Mouse (Mus musculus) stomach, embryonic 14.5 days (tissue): ENCODE results near the gene Cd9. TPM values are rescaled to one million over a fixed set of nuclear protein-coding genes. Genes with fewer than 3 reads are reported as not detected.

Experiments
- ATAC-seq: fragments of 200-750 bp; cut with Nextera tagmentation; 2 replicates; pipeline ENCODE4 v1.8.0; 2017; ENCODE audit warnings: low read depth, moderate TSS enrichment; ENCODE audit not compliant: insufficient number of reproducible peaks, insufficient read depth, low FRiP score
- H3K27ac ChIP-seq: fragments of 300-500 bp; sonication (generic); 2 replicates; pipeline ENCODE4 v1.5.1; 2014; ENCODE audit warnings: mild to moderate bottlenecking, low read length, moderate library complexity, mixed read lengths
- H3K27me3 ChIP-seq: fragments of 300-500 bp; sonication (generic); 2 replicates; pipeline ENCODE4 v1.6.1; 2014; ENCODE audit warnings: low read length, control low read depth, mixed read lengths; ENCODE audit not compliant: control insufficient read depth, insufficient read depth
- H3K36me3 ChIP-seq: fragments of 300-500 bp; sonication (generic); 2 replicates; pipeline ENCODE4 v1.6.1; 2014; ENCODE audit warnings: mild to moderate bottlenecking, control low read depth, low read length, moderate library complexity, mixed read lengths; ENCODE audit not compliant: control insufficient read depth, insufficient read depth
- H3K4me1 ChIP-seq: fragments of 300-500 bp; sonication (generic); 2 replicates; pipeline ENCODE4 v1.6.1; 2014; ENCODE audit warnings: low read length, control low read depth, mixed read lengths; ENCODE audit not compliant: control insufficient read depth, insufficient read depth
- H3K4me2 ChIP-seq: fragments of 300-500 bp; sonication (generic); replicated peaks from 2 replicates; pipeline ENCODE4 v1.6.1; 2014; ENCODE audit warnings: low read depth, low read length, control low read depth
- H3K4me3 ChIP-seq: fragments of 300-500 bp; sonication (generic); 2 replicates; pipeline ENCODE4 v1.5.1; 2014; ENCODE audit warnings: low read depth, low read length, control low read depth
- H3K9ac ChIP-seq: fragments of 300-500 bp; sonication (generic); replicated peaks from 2 replicates; pipeline ENCODE4 v1.6.1; 2014; ENCODE audit warnings: low read depth, mild to moderate bottlenecking, control low read depth, low read length, moderate library complexity, mixed read lengths
- H3K9me3 ChIP-seq: fragments of 300-500 bp; sonication (generic); 2 replicates; pipeline ENCODE4 v1.6.1; 2016; ENCODE audit warnings: low read depth, low read length, control low read depth; ENCODE audit not compliant: control insufficient read depth
- WGBS: fragments of 180-500 bp; shearing (Covaris S2); extraction: QIAGEN DNeasy Blood & Tissue Kit; methylation state at CpG from one replicate; pipeline ENCODE4 v1.1.7; 2014; 5-methylcytosine and 5-hydroxymethylcytosine counted together
- polyA plus RNA-seq: library from polyadenylated mRNA; unstranded; fragments of >200 nt; fragmentation: Nextera tagmentation; extraction: Ambion mirVana; gene quantifications from 2 replicates; pipeline ENCODE4 v1.2.1, GENCODE M21; 2014

Gene Cd9
- polyA plus RNA-seq, 1 experiment from 2014 or later = 286 TPM

DNA sequence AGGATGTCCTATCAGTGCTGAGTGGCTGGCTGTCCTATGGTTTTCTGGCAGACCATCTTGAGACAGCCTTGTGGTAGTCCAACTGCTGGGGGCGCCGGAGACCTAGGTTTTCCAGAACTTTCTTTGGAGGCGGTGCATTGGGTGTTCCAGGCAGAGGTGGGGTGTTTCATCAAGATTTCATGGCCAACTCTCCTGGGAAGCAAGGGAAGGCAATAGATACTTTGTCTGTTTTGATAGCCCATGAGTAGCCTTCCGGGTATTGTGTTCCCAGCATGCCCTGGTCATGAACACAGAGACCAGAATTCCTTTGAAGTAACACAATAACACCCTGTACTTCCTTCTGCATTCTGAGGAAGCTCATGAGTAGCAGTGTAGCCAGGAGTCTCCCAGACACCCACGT, 34.9 kb upstream of the Cd9 start:
- Histone ChIP-seq H3K27ac (no peak overlapping the region), H3K4me3 (no peak overlapping the region), H3K4me1 (no peaks in the 10 kb centered on the region), H3K9me3 (no peaks in the 10 kb centered on the region), H3K9ac (no peak overlapping the region), H3K27me3 (no peaks in the 10 kb centered on the region), H3K36me3 (no peaks in the 10 kb centered on the region), H3K4me2 (no peak overlapping the region)
- ATAC-seq = no peak
- 83% methylated on average over 5 of the region's 5 CpGs for WGBS

DNA sequence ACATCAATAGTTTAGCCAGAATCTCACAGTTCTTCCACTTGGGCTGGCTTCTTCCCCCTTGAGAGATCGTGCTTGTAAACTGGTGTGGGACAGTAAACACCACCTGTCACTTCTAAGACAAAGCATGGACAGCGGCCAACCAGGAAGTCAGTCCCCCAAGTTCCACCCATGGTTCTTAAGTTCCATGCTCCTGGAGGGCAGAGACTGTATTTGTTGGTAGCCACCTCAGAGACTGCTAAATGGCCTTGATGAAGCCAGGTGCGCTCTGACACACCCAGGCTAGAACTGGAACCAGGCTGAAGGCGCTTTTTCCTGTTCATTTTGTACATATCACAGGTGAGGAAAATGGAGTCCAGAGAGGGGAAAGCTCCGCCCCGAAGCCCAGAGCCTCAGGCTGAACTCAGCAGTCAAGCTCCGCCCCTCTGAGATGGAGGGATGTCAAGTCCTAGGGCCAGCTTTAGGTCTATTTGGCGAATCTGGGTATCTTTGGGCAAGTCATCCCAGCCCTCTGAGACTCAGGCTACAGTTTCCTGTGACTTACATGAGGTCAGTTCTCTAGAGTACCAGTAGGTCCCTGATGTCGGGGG, 34.1 kb upstream of the Cd9 start:
- H3K27ac ChIP-seq = no peak overlapping the region
- 0 out of 2 replicates have a peak, but pooled peaks have one; percentile 30 for ATAC-seq

DNA sequence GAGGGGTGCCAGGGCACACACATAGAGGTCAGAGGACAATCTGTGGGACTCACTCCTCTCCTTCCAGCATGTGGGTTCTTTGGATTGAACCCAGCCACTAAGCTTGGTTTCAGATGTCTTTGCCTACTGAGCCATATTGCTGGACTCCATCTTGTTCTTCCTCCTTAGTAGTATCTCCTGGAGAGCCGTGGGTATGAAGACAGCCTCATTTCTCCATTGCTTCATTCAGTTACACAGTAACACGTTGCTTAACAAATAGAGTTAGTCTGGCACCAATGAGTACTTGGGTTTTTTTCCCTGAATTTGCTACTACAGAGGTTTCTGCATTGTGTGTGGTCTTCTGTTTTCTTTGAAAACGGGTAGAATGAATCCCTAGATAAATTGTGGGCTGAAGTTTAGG, 31.5 kb upstream of the Cd9 start:
- 49% methylated on average over 3 of the region's 3 CpGs for WGBS
- no peaks in the 10 kb centered on the region for H3K36me3 ChIP-seq
- no peaks in the 10 kb centered on the region for H3K4me1 ChIP-seq
- no peak overlapping the region for H3K27ac ChIP-seq
- no peaks in the 10 kb centered on the region for H3K27me3 ChIP-seq
- no peak overlapping the region for H3K4me2 ChIP-seq
- H3K9ac ChIP-seq = no peak overlapping the region
- no peak overlapping the region for H3K4me3 ChIP-seq
- no peaks in the 10 kb centered on the region for H3K9me3 ChIP-seq
- no peak for ATAC-seq

More for the DNA sequence above, 34.1 kb upstream of the Cd9 start:
- H3K9me3 ChIP-seq = no peaks in the 10 kb centered on the region
- H3K4me1 ChIP-seq = no peaks in the 10 kb centered on the region
- no peaks in the 10 kb centered on the region for H3K36me3 ChIP-seq
- 82% methylated on average over 9 of the region's 9 CpGs for WGBS
- no peak overlapping the region for H3K4me2 ChIP-seq
- H3K4me3 ChIP-seq = no peak overlapping the region
- H3K27me3 ChIP-seq = no peaks in the 10 kb centered on the region
- no peak overlapping the region for H3K9ac ChIP-seq

DNA sequence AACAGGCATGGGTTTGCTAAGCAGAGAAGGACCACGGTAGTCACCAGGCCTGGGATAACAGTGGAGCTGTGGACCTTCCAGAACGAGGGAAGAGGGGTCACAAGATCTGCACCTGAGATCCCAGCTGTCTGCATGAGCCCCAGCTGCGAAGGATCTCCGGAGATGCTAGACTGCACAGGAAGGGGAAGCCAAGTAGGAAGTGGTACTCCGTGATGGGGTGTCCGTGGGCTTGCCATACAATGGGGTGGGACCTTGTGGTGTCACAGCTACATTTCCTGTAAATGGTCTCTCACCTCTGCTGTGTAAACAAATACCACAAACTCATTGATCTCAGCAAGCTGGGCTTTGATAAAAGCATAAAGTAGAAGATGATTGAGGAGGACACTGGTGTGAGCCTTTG, 29.4 kb upstream of the Cd9 start:
- Histone ChIP-seq H3K4me2 (no peak overlapping the region), H3K36me3 (no peaks in the 10 kb centered on the region), H3K27ac (no peak overlapping the region), H3K4me3 (no peak overlapping the region), H3K9me3 (no peaks in the 10 kb centered on the region), H3K9ac (no peak overlapping the region), H3K4me1 (no peaks in the 10 kb centered on the region), H3K27me3 (no peaks in the 10 kb centered on the region)
- 89% methylated on average over 6 of the region's 6 CpGs for WGBS
- ATAC-seq = no peak

DNA sequence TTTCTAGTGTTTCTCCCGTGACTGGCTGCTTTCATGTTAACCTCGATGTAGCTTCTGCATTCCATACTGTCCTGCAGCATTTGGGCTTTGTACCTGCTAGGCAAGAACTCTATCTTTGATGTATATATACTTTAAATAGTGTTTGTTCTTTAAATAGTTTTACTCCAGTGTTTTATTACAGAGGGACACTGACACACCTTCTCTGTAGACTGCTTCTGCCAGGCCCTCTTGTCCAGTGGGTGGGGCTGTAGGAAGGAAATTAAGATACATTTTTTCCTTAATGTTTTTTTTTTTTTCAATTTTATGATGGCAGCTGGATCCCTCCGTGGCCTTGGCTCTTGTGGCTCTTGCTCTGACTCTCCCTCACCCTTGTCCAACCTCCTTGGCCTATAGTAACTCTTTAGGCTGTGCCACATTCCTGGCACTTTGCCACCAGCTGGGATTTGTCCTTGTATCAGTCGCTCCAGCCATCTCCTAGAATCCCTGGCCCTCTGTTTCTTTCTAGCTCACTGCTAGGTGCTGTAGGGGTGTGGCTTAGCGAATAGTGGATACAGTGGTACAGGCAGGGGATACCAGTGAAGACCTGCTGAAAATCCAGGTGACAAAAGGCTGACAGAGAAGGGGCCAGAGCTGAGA, 27.1 kb upstream of the Cd9 start:
- ATAC-seq = no peak
- Histone ChIP-seq H3K4me1 (no peaks in the 10 kb centered on the region), H3K4me3 (no peak overlapping the region), H3K9me3 (no peaks in the 10 kb centered on the region), H3K27ac (no peak overlapping the region), H3K27me3 (no peaks in the 10 kb centered on the region), H3K9ac (no peak overlapping the region), H3K36me3 (no peaks in the 10 kb centered on the region), H3K4me2 (no peak overlapping the region)
- WGBS = 34% methylated on average over 5 of the region's 5 CpGs

DNA sequence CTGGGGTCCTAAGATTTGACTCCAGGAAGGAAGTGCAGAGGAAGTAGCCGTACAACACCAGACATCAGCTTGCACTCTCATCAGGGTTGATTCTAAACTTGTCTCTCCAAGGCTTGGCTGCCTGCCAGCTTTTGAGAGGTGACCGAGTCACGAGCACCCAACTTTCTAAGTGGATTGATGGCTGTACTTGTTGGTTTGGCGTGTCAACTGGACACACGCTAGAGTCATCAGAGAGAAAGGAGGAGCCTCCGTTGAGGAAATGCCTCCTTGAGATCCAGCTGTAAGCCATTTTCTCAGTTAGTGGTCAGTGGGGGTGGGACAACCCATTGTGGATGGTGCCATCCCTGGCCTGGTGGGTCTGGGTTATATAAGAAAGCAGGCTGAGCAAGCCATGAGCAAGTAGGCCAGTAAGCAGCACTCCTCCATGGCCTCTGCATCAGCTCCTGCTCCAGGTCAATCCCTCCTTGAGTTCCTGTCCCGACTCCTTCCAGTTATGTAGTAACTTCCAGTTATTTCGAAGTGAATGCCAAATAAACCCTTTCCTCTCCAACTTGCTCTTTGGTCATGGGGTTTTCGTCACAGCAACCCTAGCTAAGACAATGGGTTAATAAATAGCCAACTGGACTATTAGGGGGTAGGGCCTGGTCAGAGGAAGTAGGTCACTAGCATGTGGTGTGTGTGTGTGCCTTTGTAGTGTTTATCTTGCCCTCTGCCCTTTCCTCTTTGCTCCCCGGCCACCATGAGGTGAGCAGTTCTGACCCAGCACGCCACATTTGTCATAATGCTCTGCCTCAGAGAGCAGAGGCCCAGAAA, 21.1 kb upstream of the Cd9 start:
- no peak overlapping the region for H3K9ac ChIP-seq
- H3K27ac ChIP-seq = no peak overlapping the region
- H3K4me3 ChIP-seq = no peak overlapping the region
- no peaks in the 10 kb centered on the region for H3K36me3 ChIP-seq
- H3K4me1 ChIP-seq = peaks cover 5% of the 10 kb centered on the region; the same call in 1 of the 2 replicates
- H3K4me2 ChIP-seq = no peak overlapping the region
- peak; percentile 34; the same call in 1 of the 2 replicates for ATAC-seq
- WGBS = 53% methylated on average over 11 of the region's 11 CpGs
- H3K9me3 ChIP-seq = no peaks in the 10 kb centered on the region
- H3K27me3 ChIP-seq = no peaks in the 10 kb centered on the region

DNA sequence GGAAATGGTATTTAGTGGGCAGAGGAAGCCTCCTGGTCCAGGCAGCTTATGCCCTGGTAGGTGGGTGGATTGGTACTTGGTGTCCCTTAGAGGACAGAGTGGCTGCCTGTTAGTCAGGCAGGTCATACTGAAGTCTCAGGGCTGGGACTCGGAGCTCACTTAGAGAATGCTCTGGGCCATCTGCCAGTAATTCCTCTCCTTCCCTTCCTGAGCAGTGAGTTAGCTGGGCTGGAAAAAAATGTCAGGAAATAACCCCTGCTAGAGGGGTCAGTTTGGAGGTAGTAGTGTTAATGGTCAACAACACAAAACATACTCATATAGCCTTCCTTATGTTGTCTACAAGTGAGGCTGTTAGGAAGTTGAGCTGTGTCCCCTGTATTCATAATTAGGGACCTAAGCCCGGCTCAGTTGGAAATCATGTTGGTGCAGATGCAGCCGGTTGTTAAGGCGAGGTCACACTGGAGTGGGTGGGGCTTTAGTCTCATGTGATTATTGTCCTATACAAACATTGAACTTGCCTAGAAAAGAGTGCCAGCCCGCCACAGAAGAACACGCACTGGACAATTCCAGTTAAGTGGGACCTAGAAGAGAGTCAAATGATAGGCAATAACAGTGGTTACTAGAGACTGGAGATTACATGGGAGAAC, 18.5 kb upstream of the Cd9 start:
- WGBS = 51% methylated on average over 6 of the region's 6 CpGs
- Histone ChIP-seq H3K4me1 (peaks cover 5% of the 10 kb centered on the region; the same call in 1 of the 2 replicates), H3K27ac (no peak overlapping the region), H3K9me3 (no peaks in the 10 kb centered on the region), H3K9ac (no peak overlapping the region), H3K4me2 (no peak overlapping the region), H3K4me3 (no peak overlapping the region), H3K36me3 (no peaks in the 10 kb centered on the region), H3K27me3 (no peaks in the 10 kb centered on the region)
- ATAC-seq = peak; percentile 36; the same call in 1 of the 2 replicates

DNA sequence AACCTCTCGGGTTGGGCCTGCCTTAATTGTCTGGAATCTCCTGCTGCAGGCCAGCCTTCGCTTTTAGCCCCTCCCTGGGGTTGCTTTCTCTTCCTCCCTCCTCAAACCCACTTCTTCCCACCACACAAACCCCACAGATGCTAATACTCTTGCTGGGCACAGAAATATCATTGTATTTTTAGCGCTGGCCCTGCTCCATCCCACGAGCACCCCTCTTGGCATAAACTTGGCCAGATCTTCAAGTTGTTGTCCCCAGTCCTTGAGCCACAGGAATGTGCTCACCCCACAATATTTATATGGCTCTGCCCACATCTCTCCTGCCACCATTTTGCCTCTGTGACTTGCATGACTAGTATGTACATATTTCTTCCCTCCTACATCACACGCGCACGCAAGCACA, 16.6 kb upstream of the Cd9 start:
- WGBS = 82% methylated on average over 7 of the region's 7 CpGs
- H3K4me3 ChIP-seq = no peak overlapping the region
- H3K9me3 ChIP-seq = no peaks in the 10 kb centered on the region
- no peaks in the 10 kb centered on the region for H3K36me3 ChIP-seq
- no peak for ATAC-seq
- no peaks in the 10 kb centered on the region for H3K27me3 ChIP-seq
- no peak overlapping the region for H3K9ac ChIP-seq
- no peak overlapping the region for H3K4me2 ChIP-seq
- H3K27ac ChIP-seq = no peak overlapping the region
- peaks cover 5% of the 10 kb centered on the region; the same call in 1 of the 2 replicates for H3K4me1 ChIP-seq
